Mouse (Mus musculus) mesoderm, embryonic 11.5 days (tissue): Measurements from ENCODE around the gene Fyb2.

Experiments
- DNase-seq: peaks from one replicate; pipeline ENCODE4 v3.0.0-alpha.2; 2012; ENCODE audit warnings: low read depth, low spot score

The Fyb2 gene

DNA sequence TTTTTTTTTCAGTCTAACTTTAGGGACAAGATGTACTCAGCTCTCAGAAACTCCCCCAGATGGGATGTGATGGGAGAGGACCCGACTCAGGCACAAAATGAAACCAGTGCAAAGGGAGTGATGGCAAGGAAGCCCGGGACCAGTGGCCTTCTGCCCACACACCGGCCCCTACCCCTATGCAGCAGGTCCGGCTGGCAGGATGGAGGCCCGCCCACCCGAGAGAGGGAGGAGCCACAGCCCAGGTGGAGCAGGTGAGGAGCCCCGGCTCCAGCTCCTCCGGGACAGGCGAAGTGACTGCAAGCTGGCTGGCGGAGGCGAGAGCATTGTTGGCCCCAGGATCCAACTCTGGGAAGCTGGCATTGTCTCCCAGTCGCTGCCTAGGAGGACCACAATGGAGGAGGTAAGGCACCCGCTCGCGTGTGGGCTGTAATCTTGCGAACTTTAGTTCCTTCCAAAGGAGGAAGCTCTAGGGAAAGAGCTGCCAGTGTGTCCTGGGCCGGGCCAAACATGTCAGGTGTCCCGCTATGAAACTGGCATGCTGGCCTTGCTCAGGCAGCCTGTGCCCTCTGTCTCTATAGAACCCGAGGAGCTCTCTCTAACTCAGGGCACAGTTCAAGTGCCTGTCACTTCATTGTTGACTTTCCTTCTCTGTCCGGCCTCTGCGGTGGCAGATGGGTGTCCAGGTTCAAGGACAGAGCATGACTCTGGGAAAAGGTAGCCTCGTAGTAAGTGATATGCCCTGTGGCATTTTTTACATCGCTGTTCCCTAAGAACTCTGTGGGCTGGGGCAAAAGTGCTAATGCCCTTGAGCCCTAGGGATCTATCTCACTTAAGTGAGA is at the start of gene Fyb2:
Gene Fyb2 (plus strand): TSS at position 166 of the 839 bp plus-strand sequence.
- DNase-seq: no peak

DNA sequence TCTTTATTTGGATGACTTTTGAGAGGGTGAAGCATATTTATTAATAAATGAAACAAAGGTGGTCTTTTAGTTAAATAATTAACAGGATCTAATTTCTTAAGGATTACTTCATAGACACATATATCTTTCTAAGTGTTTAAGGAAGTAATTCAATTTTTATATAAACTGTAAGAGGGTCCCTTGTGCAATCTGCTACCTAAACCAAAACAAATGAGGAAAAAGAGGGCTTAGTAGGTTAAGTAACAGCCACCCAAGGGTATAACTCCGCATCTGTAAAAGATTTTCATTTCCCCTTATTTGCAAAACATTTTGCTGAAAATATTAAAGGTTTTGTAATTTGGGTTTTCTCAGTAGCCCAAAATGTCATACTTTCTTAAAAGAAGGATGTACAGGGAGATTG is 48.9 kb upstream of the Fyb2 start:
- no peak for DNase-seq

DNA sequence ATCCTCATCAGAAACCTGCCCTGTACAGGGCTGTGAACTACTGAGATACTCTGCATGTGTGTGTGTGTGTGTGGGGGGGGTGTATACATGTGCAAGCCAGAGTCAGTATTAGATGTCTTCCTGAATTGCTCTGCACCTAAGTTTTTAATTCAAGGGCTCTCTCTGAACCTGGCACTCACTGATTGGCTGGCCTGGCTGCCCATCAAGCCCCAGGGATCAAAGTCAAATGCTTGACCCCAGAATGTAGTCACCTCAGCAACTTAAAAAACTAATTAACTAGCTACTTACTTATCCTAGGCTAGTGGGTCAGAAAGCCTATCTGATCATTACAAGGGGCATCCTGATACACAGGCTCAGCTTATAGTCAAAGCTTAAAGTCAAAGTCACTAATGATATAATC is 43.7 kb upstream of the Fyb2 start:
- no peak for DNase-seq

DNA sequence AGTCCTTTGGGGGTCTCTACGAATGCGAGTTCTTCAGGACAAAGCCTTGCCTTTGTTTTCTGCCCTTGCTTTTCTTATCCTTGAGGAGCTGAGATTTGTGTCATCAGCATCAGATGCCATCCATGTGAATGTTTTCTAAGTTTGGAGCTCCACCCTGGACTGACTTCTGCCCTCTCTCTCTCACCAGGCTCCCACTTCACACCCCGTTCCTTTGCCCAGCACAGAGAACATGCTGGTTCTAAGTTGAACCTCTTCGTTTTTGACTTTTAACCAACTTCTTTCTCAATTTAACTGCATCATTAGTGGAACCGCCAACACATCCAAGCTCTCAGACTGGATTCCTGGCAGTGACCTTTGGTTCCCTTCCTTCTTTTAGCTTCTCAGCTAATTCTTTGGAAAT is 43.1 kb upstream of the Fyb2 start:
- DNase-seq: no peak

DNA sequence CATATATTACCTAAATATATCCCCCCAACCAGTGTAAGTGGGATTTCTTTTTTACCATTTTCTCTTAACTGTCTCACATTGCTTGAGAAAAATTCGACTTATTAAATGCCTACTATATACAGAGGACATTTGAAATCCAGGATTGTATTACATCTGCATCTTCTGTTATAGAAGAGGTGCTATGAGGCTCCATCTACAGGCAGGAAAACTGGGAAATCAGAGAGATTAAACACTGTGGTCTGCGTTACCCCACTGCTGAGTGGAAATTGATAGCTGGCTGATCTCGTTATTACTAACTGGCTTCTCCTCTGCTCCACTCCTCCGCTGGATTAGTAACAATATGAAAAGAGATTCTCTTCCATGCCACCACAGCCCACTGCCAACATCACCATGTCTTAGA is 37.4 kb upstream of the Fyb2 start:
- no peak for DNase-seq

DNA sequence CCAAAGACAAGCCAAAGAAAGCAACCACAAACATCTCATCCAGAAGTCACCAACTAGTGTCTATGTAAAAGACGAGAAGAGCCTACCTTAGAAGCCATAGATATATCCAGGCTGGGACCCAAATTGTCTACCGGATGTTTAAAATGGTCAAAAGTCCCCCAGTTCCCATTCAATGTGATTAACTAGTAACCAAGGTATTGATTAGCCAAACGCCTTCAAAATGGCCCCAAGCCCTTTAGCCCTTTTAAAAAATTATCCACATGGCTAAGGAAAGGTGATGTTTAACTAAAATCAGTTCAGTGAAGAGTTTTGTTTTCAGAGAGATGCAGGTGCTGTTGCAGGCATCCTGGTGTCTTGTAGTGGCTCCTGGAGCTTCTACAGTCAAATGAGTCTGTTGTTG is 36.9 kb upstream of the Fyb2 start, which contains the start of gene C8a:
Gene C8a (minus strand): TSS at position 76 of the 400 bp plus-strand sequence.
- DNase-seq: no peak

DNA sequence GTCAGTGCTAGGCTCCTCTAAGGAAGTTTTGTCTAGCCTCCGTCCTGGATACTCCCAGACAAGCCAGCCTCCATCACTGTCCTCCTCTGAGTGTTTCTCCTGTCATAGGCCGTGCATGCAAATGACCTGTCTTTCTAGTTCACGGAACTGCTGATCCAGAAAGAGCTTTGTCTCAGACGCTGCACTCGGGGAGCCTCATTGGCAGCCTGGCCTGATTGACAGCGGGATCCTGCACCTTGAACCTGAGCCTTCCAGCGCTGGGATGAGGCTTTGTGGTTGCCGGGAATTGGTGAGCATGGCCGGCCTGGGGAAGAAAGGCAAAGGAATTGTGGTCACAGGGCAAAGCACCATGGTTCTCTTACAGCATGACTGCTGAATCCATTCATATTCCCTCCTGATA is 25.8 kb upstream of the Fyb2 start:
- DNase-seq: no peak

DNA sequence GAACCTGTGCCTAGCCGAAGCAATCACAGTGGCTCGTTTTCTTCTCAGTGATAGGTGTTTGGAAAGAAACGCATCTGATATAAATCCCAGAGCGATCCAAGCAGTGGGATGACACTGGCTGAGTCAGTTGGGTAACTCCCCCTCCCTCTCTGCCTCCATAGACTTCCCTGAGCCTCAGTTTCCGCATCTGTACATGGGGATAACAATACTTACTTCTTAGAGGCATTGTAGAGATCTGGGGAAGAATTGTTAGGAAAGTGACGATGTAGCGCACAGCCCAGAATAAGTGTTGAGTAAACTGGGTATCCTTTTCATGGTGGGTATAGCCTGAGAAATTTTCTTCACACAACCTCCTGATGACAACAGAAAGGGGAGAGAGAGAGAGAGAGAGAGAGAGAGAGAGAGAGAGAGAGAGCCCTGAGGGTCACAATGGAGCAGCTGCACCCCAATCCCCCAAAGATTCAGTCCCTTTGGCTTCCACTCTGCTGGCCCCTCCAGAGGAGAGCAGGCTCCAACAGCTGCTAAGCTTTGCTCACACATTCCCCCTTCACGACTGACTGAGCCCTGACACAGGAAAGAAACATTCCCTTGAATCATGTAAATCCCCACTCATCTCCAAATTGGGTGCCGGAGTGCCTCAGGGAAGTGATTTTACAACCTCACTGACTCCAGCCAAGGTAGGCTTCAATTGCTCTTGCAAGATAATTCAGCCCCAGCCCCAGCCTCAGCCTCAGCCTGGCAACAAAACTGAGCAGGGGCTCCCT is 24.6 kb upstream of the Fyb2 start:
- DNase-seq: no peak

DNA sequence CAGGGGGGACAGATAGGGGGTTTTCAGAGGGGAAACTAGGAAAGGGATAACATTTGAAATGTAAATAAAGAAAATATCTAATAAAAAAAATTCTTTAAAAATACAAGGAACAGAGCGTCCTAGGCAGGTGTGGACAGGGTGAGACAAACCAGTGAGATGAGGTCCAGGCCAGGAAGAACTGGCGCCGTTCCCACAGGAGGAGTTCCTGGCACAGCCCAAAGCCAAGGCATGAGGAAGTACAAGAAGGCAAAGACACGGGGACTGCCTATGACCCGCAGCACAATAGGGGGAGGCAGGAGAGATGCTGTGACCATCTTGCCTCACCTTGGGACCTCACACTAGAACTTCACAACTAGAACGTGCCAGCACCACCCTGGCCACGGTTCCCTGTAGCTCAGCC is 21.5 kb upstream of the Fyb2 start:
- DNase-seq: no peak

DNA sequence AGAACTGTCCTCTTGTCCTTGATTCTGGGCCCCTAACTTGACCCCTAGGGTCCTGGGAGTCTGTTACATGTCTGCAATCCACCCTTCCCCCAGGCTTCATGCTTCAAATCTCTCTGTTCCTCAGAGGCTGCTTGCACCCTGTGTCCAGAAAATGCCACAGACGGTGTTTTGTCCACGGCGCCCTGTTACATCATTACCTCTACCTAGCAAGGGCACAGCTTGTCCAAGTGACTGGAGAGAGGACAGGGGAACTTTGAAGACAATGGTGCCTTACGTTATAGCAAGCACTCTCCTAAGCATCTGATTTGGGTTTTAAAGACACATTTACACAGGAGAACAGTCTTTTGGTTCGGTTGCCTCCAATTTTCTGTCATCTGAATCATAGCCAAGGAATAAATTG is 19.7 kb upstream of the Fyb2 start:
- no peak for DNase-seq

DNA sequence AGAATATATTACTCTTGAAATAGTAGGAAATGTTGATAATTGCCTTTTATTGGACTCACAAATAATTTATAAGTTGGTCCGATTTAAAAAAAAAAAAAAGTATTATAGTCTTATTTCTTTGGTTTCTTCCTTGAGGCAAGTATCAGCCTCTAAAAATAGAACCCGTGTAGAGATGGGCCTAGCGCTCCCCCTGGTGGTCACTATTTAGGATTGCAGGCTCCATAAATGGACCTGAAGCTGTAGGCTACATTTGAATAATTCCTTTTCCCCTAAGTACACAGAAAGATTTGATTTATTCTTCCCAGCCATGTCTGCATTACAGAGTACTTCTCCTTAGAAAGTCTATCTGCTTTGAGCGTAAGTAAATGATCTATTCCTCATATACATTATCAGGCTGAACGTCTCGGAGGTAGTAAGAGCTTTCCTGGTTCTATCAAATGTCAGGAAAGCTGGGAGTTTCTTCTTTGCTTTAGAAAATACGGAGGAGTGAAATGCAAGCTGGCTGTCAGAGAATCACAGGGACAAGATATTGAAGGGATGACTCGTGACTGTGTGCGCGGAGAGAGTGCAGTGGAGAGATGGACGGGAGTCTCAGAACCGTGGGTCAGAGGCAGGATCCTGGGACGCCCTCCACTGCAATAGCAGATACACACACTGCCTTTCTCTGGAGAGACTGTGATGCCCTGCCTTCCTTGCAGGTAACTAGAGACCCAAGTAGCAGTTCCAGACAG is 19.1 kb upstream of the Fyb2 start:
- peak; percentile 69 for DNase-seq

DNA sequence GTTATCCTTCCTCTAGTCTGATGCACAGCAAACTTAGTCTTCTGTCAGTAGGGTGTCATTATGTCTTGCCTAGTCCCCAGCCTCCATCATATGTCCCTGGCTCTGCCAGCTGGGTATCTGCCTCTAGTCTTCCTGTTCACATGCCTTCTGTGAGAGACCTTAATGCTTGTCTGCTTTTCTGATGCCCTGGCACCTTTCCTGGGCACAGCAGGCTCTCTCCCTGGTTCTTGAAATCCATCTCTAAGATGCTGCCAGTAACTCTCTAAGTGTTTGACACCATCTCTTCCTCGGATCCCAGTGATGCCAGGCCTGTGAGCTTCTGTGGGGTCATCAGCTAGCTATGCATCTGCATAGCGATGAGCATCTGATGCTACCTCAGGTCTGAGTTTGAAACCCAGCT is 10.4 kb upstream of the Fyb2 start:
- DNase-seq: no peak

DNA sequence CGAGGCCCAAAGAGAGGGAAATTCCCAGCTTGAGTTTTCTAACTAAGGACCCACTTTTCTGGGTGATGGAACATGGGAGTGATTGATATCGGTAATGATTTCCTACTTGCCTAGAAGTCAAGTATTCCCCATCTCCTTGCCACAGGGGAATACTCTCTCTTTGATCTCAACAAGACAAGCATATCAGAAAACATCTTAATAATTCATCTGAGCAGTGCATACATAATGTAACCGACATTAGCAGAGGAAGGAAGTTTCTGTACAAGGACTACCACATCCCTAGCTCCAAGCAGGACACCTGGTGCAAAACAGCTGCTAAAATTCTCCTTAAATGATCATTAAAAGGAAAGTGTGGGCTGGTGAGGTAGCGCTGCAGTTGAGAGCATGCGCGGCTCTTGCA is 8.2 kb upstream of the Fyb2 start:
- no peak for DNase-seq

DNA sequence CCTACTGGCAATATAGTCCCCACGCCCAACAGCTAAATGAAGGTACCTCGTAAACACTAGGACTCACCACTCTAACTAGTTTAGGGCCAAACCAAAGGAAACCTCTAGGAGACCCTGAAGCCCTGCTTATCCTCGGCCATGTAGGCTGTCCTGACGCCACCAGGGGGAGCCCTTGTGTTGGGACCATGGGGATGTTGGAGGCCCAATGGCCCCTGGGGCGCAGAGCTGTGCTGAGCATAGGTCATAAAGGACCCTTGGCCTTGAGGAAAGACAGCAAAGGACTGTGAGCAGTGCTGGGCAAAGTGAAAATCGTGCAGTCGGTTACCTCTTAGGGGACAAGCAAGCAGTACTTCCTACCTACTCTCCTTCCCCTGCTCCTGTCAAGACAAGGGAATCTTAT is 1.6 kb upstream of the Fyb2 start:
- DNase-seq: peak; percentile 83

DNA sequence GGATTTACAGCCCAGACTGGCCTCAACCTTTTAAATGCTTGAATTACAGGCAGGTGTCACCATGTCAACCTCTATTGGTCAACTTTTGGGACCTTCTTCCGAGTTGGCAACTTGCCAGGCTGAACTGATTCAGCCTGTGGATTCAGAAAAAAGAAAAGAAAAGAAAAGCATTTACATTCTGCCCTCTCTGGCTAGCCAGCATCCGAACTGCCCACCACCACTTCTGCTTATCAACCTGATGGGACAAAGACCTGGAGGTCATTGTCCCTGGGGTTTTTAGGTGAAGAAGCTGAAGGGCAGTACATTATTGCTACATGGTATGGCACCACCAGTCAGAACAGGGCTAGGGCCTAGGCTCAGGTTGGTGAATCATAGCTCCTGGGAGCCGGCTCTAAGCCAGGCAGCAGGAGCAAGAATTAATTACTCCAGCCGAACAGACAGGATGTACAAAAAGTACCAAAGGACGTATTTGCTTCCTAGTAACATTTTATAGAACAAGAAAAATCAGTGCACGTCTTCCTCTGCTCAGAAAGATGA is 1.5 kb downstream of the Fyb2 start:
- DNase-seq: no peak

DNA sequence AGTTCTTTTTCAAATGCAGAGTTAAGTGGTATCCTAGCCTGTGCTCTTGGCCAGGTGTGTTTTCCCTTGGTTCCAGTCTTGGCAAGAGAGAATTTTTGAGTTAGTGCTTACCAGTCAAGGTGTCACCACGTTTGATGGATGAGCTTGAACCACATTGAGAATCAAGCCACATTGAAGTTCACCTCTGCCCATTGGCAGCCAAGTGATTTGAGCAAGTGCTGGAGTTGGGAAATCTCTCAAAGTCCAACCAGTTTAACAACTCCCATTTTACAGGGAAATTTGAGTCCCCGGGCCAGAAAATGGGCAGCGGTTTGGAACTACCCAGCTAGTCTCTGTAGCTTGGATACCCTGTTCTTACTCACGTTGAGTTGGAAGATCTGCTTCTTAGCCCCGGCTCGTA is 4.8 kb downstream of the Fyb2 start:
- no peak for DNase-seq

DNA sequence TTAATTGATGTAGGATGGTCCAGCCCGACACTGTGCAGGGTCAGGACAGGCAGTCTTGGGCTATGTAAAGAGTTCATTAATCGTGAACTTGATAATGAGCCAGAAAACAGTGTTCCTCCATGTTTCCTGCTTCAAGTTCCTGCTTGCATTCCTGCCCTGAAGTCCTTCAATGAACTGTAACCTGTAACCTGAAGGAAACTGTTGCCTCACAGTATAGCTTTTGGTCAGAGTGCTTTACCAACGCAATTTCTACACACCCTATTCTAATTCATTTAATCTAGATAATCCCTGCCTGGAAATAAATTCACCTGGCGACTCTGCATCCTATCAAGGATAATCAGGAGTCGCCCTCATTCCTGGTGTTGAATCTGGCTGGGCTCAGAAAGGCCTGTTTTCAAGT is 12.1 kb downstream of the Fyb2 start:
- DNase-seq: no peak

DNA sequence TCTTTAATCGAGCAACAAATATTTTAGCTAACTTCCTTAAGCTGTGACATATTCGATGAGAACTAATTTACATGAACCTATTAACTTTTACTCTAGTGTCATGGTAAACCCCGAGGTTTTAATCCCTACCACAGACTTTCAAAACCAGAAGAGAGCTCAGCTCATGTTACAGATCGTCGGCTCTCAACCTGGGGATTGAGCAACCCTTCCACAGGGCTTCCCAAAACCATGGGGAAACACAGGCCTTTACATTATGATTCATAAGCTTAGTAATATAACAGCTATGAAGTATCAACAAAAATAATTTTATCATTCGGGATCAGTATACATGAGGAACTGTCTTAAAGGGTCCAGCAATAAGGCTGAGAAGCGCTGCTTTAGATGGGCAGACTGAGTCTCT is 15.9 kb downstream of the Fyb2 start:
- DNase-seq: no peak

DNA sequence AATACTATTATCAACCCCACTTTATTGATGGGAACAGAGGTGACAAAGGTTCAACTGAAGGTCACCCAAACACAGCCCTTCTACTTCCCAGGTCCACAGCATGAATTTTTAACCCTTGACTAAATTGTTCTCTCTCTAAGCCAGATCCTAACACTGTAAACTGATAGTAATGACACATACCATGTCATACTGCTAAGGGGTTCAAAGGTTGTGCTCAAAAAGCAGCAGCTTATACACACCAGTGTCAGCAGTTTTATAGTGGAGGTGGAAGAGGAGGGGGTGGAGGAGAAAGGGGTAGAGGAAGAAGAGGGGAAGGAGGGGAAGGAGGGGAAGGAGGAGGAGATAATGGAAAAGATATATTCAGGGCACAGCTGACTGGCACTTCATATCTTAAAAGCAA is 20.4 kb downstream of the Fyb2 start:
- no peak for DNase-seq

DNA sequence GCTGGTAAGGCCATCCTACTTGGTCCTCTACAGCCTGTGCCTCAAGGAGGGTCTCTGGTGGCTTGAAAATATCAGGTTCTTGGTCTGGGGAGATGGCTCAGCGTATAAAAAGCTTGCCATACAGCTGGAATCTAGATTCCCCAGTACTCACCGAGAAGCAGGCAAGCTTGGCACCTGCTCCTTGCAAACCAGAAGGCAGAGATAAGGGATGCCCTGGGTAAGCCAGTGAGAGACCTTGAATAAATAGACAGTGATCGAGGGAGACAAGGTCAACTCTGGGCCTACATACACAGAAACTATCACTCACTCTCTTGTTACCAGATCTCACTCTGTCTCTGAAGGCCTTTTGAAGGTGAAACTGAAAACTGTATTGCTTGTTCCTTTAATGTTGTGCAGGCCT is 21.7 kb downstream of the Fyb2 start:
- no peak for DNase-seq

DNA sequence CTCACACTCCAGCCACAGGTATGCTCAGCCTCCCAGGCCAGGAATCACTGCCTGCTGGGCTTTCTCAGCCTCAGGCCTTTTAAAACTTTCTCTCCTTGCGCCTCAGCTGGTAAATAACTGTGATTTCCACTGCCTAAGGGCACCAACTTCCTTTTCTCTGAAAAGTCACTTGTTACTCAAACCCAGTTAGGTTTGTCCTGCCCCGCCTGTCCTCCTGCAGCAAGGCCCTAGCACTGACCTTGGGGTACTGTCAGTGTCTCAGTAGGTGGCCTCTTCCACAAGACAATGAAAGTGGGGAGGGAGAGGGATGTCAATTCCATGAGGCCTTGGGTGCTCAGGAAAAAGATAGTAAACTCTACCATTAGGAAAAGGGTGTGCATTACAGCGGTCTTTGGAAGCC is 22.2 kb downstream of the Fyb2 start:
- DNase-seq: no peak

DNA sequence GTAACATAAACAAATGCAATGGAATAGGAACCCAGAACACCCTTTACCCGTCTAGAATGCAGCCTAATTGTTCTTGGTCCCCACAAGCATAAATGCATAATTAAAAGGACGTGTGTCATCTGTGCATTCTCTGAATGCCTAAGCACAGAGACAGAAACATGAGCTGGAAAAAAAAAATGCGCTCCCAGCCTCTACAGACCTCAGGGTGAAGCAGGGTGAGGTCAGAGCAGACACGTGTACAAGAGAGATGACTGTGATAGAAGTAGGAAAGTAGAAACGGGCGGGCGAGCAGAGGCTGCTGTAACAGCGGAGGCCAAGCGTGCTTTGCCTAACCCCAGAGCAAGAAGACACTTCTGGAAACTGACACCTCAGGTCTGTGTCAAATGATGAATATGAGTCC is 22.8 kb downstream of the Fyb2 start:
- peak; percentile 23 for DNase-seq
